Mouse (Mus musculus): Measurements from ENCODE around the gene Gm12830.

GRCm38 (mm10) chr4:114902641-114903421 lies 81.3 kb downstream of the Gm12830 start:
- no peak for TF ChIP-seq CTCF (IDR thresholded peaks at IDR 0.05; ENCODE audit: extremely low read depth, insufficient read length, insufficient replicate concordance, low read depth, low read length)
- TF ChIP-seq POLR2A (IDR thresholded peaks at IDR 0.05; ENCODE audit: low read depth, low read length): no peak
